Mouse (Mus musculus) cerebellum, adult (tissue): ENCODE measurements at regions not wholly inside any gene's neighbourhood (a gene's known extent, or its start where the extent isn't known, plus 50 kb on each side); places are given as distances from the start of the nearest gene placed in this dataset.

ENCODE experiments used
- ATAC-seq: cut with Nextera tagmentation; 2 replicates; pipeline ENCODE4 v1.9.2; 2017; ENCODE audit warnings: mild to moderate bottlenecking, moderate library complexity, mixed read lengths; ENCODE audit not compliant: insufficient number of reproducible peaks, low FRiP score, low TSS enrichment

- no peak for ATAC-seq
These were observed 137.4 kb upstream of the 1600014C23Rik start for GRCm38 (mm10) chr17:45871067-45871466.

- no peak for ATAC-seq
These were observed 135.6 kb upstream of the 1600014C23Rik start for GRCm38 (mm10) chr17:45869014-45869968.

GRCm38 (mm10) chr17:45868539-45868938 is 134.9 kb upstream of the 1600014C23Rik start:
- ATAC-seq = no peak

GRCm38 (mm10) chr17:45867727-45868126 is 134.1 kb upstream of the 1600014C23Rik start:
- ATAC-seq = no peak

- ATAC-seq = no peak
These were observed 133.4 kb upstream of the 1600014C23Rik start for GRCm38 (mm10) chr17:45866876-45867652.

- ATAC-seq = no peak
These were observed 132.7 kb upstream of the 1600014C23Rik start for GRCm38 (mm10) chr17:45866346-45866745.

GRCm38 (mm10) chr17:45865944-45866343 is 132.3 kb upstream of the 1600014C23Rik start:
- no peak for ATAC-seq

- ATAC-seq = no peak
These were observed 130.0 kb upstream of the 1600014C23Rik start for GRCm38 (mm10) chr17:45863471-45864205.

- no peak for ATAC-seq
These were observed 129.4 kb upstream of the 1600014C23Rik start for GRCm38 (mm10) chr17:45863031-45863430.

GRCm38 (mm10) chr17:45859441-45859840 is 125.8 kb upstream of the 1600014C23Rik start:
- ATAC-seq = no peak

- no peak for ATAC-seq
These were observed 120.4 kb upstream of the 1600014C23Rik start for GRCm38 (mm10) chr17:45853931-45854653.

- ATAC-seq = no peak
These were observed 118.8 kb upstream of the 1600014C23Rik start for GRCm38 (mm10) chr17:45852402-45852801.

- no peak for ATAC-seq
These were observed 118.2 kb upstream of the 1600014C23Rik start for GRCm38 (mm10) chr17:45851723-45852396.

GRCm38 (mm10) chr17:45850976-45851375 is 117.3 kb upstream of the 1600014C23Rik start:
- ATAC-seq = no peak

- no peak for ATAC-seq
These were observed 116.5 kb upstream of the 1600014C23Rik start for GRCm38 (mm10) chr17:45850174-45850573.

- no peak for ATAC-seq
These were observed 115.0 kb upstream of the 1600014C23Rik start for GRCm38 (mm10) chr17:45848605-45849004.

GRCm38 (mm10) chr17:45847701-45848378 is 114.2 kb upstream of the 1600014C23Rik start:
- ATAC-seq = no peak

GRCm38 (mm10) chr17:45845832-45846231 is 112.2 kb upstream of the 1600014C23Rik start:
- no peak for ATAC-seq

- no peak for ATAC-seq
These were observed 103.1 kb upstream of the 1600014C23Rik start for GRCm38 (mm10) chr17:45836731-45837130.
